Mouse (Mus musculus): ENCODE data around the gene Mctp1. TPM values are rescaled to one million over a fixed set of nuclear protein-coding genes. Genes with fewer than 3 reads are reported as not detected.

Gene Mctp1
- total and polyA plus RNA-seq, 3 experiments, result not detected

DNA sequence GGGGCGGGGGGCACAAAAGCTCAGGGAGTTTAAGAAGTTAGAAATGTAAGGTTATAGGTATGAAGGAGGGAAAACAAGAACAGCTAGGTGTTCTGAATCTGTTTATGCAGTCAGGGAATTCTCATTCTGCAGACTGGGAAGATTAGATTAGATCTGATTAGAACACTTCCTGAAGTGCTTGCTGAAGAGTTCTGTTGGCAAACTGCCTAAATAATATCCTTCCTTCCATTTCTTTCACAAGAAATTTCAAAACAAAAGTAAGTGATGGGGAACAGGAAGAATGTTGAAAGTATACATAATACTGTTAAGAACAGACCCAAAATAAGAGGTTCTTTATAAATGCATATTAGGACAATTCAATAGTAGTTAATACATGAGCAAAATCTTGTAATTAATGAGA, 678.9 kb downstream of the Mctp1 start:
- H3K9me3 ChIP-seq (replicated peaks; ENCODE audit: insufficient read depth, low read length), result no peaks in the 10 kb centered on the region
- no peak for TF ChIP-seq E2F4 (IDR thresholded peaks at IDR 0.05; ENCODE audit: borderline replicate concordance, low read depth, low read length)
- TF ChIP-seq POLR2A (IDR thresholded peaks at IDR 0.05; ENCODE audit: control insufficient read depth in 1 of 2, insufficient read depth in 1 of 2, low read depth in 1 of 2, low read length in 2 of 2, poor library complexity in 1 of 2), result no peak
- TF ChIP-seq GATA1 (IDR thresholded peaks at IDR 0.05; ENCODE audit: low read depth, low read length), result peak; percentile 34; the same call in 1 of the 2 replicates
- peak; percentile 33 to 37; a peak in 2 of 4 replicates for TF ChIP-seq EP300 (IDR thresholded peaks at IDR 0.05; ENCODE audit: low read depth in 1 of 2, low read length in 2 of 2)
- TF ChIP-seq RCOR1 (IDR thresholded peaks at IDR 0.05; ENCODE audit: low read depth, low read length), result peak; percentile 49; the same call in 1 of the 2 replicates

GRCm38 (mm10) chr13:77068847-77069246, 684.5 kb downstream of the Mctp1 start:
- no peak overlapping the region for H3K27ac ChIP-seq (ENCODE audit: control insufficient read depth, low read depth, low read length)
- no peak overlapping the region for H3K9ac ChIP-seq (ENCODE audit: control insufficient read depth, low read depth, low read length, poor library complexity, severe bottlenecking)
- TF ChIP-seq USF2 (IDR thresholded peaks at IDR 0.05; ENCODE audit: borderline replicate concordance in 1 of 2, insufficient read depth in 1 of 2, low read depth in 1 of 2, low read length in 2 of 2) (no peak), POLR2A (IDR thresholded peaks at IDR 0.05; ENCODE audit: control insufficient read depth in 1 of 2, insufficient read depth in 1 of 2, low read depth in 1 of 2, low read length in 2 of 2, poor library complexity in 1 of 2) (no peak), MYC (IDR thresholded peaks at IDR 0.05; ENCODE audit: low read depth, low read length) (no peak), EP300 (IDR thresholded peaks at IDR 0.05; ENCODE audit: low read depth in 1 of 2, low read length in 2 of 2) (no peak), JUND (IDR thresholded peaks at IDR 0.05; ENCODE audit: low read depth, low read length) (no peak), CHD2 (IDR thresholded peaks at IDR 0.05; ENCODE audit: low read length) (no peak), NRF1 (IDR thresholded peaks at IDR 0.05; ENCODE audit: insufficient read depth, low read depth, low read length, poor library complexity, severe bottlenecking) (no peak), ZC3H11A (IDR thresholded peaks at IDR 0.05; ENCODE audit: low read depth, low read length) (no peak), MXI1 (IDR thresholded peaks at IDR 0.05; ENCODE audit: low read depth, low read length) (no peak), USF1 (IDR thresholded peaks at IDR 0.05; ENCODE audit: low read depth, low read length) (no peak), TAL1 (IDR thresholded peaks at IDR 0.05; ENCODE audit: low read length) (no peak), E2F4 (IDR thresholded peaks at IDR 0.05; ENCODE audit: borderline replicate concordance, low read depth, low read length) (no peak), MAX (IDR thresholded peaks at IDR 0.05; ENCODE audit: low read length) (no peak), MYB (IDR thresholded peaks at IDR 0.05; ENCODE audit: low read depth, low read length) (no peak), MAZ (IDR thresholded peaks at IDR 0.05; ENCODE audit: low read depth, low read length) (no peak)
- DNase-seq (ENCODE audit: low read depth, low spot score), result no peak
- H3K36me3 ChIP-seq (ENCODE audit: control insufficient read depth in 1 of 2, insufficient read depth in 2 of 2, low read length in 2 of 2), result peaks cover 2 to 3% of the 10 kb centered on the region in 2 experiments; a peak in 2 of 4 replicates
- no peaks in the 10 kb centered on the region for H3K79me2 ChIP-seq (ENCODE audit: control insufficient read depth, insufficient read depth, low read length, poor library complexity)
- no peaks in the 10 kb centered on the region for H3K27me3 ChIP-seq (ENCODE audit: control insufficient read depth in 1 of 2, insufficient read depth in 2 of 2, low read length in 2 of 2)
- no peaks in the 10 kb centered on the region for H3K9me3 ChIP-seq (replicated peaks; ENCODE audit: insufficient read depth, low read length)
- no peaks in the 10 kb centered on the region for H3K4me1 ChIP-seq (ENCODE audit: control insufficient read depth in 1 of 2, insufficient read depth in 2 of 2, low read length in 2 of 2)
- H3K4me3 ChIP-seq (ENCODE audit: control insufficient read depth in 1 of 2, insufficient read depth in 1 of 2, low read depth in 2 of 2, low read length in 2 of 2), result no peak overlapping the region

More for the DNA sequence above, 678.9 kb downstream of the Mctp1 start:
- Histone ChIP-seq H3K27ac (ENCODE audit: control insufficient read depth, low read depth, low read length) (no peak overlapping the region), H3K4me3 (ENCODE audit: control insufficient read depth in 1 of 2, insufficient read depth in 1 of 2, low read depth in 2 of 2, low read length in 2 of 2) (no peak overlapping the region), H3K4me1 (ENCODE audit: control insufficient read depth in 1 of 2, insufficient read depth in 2 of 2, low read length in 2 of 2) (0 out of 4 replicates have a peak, but pooled peaks cover 0 to 1% of the 10 kb centered on the region in 2 experiments), H3K79me2 (ENCODE audit: control insufficient read depth, insufficient read depth, low read length, poor library complexity) (no peaks in the 10 kb centered on the region), H3K9ac (ENCODE audit: control insufficient read depth, low read depth, low read length, poor library complexity, severe bottlenecking) (no peak overlapping the region), H3K27me3 (ENCODE audit: control insufficient read depth in 1 of 2, insufficient read depth in 2 of 2, low read length in 2 of 2) (no peaks in the 10 kb centered on the region), H3K36me3 (ENCODE audit: control insufficient read depth in 1 of 2, insufficient read depth in 2 of 2, low read length in 2 of 2) (peaks cover 4 to 5% of the 10 kb centered on the region in 2 experiments; a peak in 3 of 4 replicates)
- DNase-seq (ENCODE audit: low read depth, low spot score), result peak; percentile 16
